Mouse (Mus musculus) CH12.LX (cell line): ENCODE data around the gene Gal3st2.

Experiments
- BHLHE40 ChIP-seq: IDR thresholded peaks from 2 replicates; pipeline ENCODE4 v1.6.1; 2011; ENCODE audit warnings: mild to moderate bottlenecking, low read depth, low read length, improper control_type of control experiment
- CHD1 ChIP-seq: IDR thresholded peaks from 2 replicates; pipeline ENCODE4 v1.6.1; 2012; ENCODE audit warnings: low read depth, low read length, improper control_type of control experiment, inconsistent platforms
- CHD2 ChIP-seq: IDR thresholded peaks from 2 replicates; pipeline ENCODE4 v1.6.1; 2011; ENCODE audit warnings: low read length, improper control_type of control experiment
- CTCF ChIP-seq, 2 experiments: IDR thresholded peaks in 1 of 2; conservative IDR thresholded peaks in 1 of 2; 2 replicates each; pipeline ENCODE4 v1.5.1; 2011 to 2012; ENCODE audit warnings: low read depth in 2 of 2, low read length in 2 of 2, improper control_type of control experiment in 1 of 2, inconsistent platforms in 1 of 2, mild to moderate bottlenecking in 1 of 2, moderate library complexity in 1 of 2
- E2F4 ChIP-seq: IDR thresholded peaks from 2 replicates; pipeline ENCODE4 v1.6.1; 2011; ENCODE audit warnings: low read depth, low read length, improper control_type of control experiment; ENCODE audit not compliant: insufficient replicate concordance
- EP300 ChIP-seq: IDR thresholded peaks from 2 replicates; pipeline ENCODE4 v1.6.1; 2011; ENCODE audit warnings: low read length, improper control_type of control experiment
- ETS1 ChIP-seq: conservative IDR thresholded peaks from 2 replicates; pipeline ENCODE4 v1.6.1; 2012; ENCODE audit warnings: low read depth, mild to moderate bottlenecking, inconsistent platforms, low read length, improper control_type of control experiment, moderate library complexity
- HCFC1 ChIP-seq: IDR thresholded peaks from 2 replicates; pipeline ENCODE4 v1.6.1; 2012; ENCODE audit warnings: low read depth, mild to moderate bottlenecking, inconsistent platforms, low read length, improper control_type of control experiment
- MAX ChIP-seq: IDR thresholded peaks from 2 replicates; pipeline ENCODE4 v1.6.1; 2011; ENCODE audit warnings: low read length, improper control_type of control experiment
- POLR2A ChIP-seq: IDR thresholded peaks from 2 replicates; pipeline ENCODE4 v1.6.1; 2011; ENCODE audit warnings: low read depth, mild to moderate bottlenecking, improper control_type of control experiment, low read length
- SIN3A ChIP-seq: IDR thresholded peaks from 2 replicates; pipeline ENCODE4 v1.6.1; 2012; ENCODE audit warnings: low read length, improper control_type of control experiment, inconsistent platforms
- ZNF384 ChIP-seq: IDR thresholded peaks from 2 replicates; pipeline ENCODE4 v1.6.1; 2012; ENCODE audit warnings: low read depth, low read length, improper control_type of control experiment, inconsistent platforms

GRCm38 (mm10) chr1:93836532-93836913, 24.6 kb upstream of the Gal3st2 start:
- TF ChIP-seq E2F4 = no peak
- TF ChIP-seq EP300 = no peak
- no peak for TF ChIP-seq HCFC1
- no peak for TF ChIP-seq CTCF (conservative IDR thresholded peaks at IDR 0.05 in 1 of 2, IDR thresholded peaks at IDR 0.05 in 1 of 2; ENCODE audit: low read depth in 2 of 2, low read length in 2 of 2)
- TF ChIP-seq CHD2 = no peak
- TF ChIP-seq POLR2A = no peak
- TF ChIP-seq ZNF384 = no peak
- TF ChIP-seq MAX = no peak
- no peak for TF ChIP-seq ETS1
- TF ChIP-seq SIN3A = no peak
- no peak for TF ChIP-seq BHLHE40
- no peak for TF ChIP-seq CHD1
